Mouse (Mus musculus) erythroblast, adult 5-6 weeks (primary cell): ENCODE measurements around the gene Slc9a3r1. TPM values are rescaled to one million over a fixed set of nuclear protein-coding genes. Genes with fewer than 3 reads are reported as not detected.

Experiments
- ATAC-seq: replicated peaks from 2 replicates; pipeline ENCODE4 v1.8.0; 2016; ENCODE audit warnings: moderate number of reproducible peaks, mild to moderate bottlenecking, moderate TSS enrichment, inconsistent platforms; ENCODE audit not compliant: poor library complexity, low FRiP score, severe bottlenecking
- total RNA-seq, 2 experiments: library from RNA; stranded (forward) in 1 of 2; stranded (reverse) in 1 of 2; fragments of 150-400 nt in 1 of 2; fragments of 200-764, 138-1000 nt in 1 of 2; gene quantifications; 2 replicates each; pipeline versions ENCODE4 v1.2.3 to v1.2.4; 2015 to 2017; ENCODE audit warnings: low replicate concordance in 2 of 2

Gene Slc9a3r1
- total RNA-seq (2015; ENCODE audit: low replicate concordance): 22.2 and 22.5 TPM in 2 replicates
- 17.7 and 19.1 TPM in 2 replicates for total RNA-seq (2017; ENCODE audit: low replicate concordance)

DNA sequence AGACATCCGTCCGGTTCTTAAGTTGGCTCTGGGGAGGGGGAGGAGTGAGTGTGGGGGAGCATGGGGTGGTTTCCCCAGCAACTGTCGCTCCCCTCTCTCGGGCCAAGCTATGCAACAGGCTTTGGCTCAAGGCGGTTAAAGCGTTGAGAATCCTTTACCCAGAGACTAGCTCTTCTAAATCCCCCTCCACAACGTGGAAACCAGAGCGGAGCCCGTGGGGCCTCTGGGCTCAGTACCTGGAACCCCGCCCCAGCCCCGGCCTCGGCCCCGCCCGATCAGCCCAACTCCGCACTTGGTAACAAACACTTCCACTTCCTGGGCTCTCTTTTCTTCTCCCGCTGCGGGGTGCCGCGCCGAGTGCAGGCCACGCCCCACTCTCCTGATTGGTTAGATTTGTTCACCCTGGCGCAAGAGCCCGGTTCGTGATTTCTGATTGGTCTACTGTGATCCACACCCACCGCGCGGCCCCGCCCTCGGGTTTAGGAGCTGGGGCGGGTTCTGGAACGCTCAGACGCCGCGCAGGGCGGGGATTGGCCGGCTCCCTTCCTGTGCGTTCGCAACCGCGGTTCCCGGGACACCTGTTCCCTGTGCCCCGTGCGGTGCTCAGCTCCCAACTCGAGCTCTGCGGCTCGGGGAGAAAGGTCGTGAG lies at the start of gene Slc9a3r1:
Slc9a3r1 (plus strand) TSS at position 510 of the 649 bp plus-strand sequence.
- peak; percentile 93 for ATAC-seq

DNA sequence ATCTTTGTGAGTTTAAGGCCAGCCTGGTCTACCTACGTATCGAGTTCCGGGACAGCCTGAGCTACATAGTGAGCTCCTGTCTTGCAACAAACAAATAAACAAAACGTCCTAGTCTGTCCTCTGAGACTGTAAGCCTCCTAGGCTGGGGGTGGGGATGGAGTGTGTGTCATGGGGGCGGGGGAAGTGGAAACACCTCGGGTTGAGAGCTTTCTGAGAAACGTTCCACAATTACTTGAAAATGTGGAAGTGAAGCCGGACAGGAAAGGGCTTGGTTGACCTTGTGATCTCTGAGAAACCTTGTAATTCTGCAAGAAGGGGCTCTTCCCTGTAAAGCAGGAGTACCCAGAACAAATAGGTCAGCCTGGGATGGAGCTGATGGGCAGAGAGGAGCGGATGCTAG lies 43.7 kb upstream of the Slc9a3r1 start:
- ATAC-seq: no peak

DNA sequence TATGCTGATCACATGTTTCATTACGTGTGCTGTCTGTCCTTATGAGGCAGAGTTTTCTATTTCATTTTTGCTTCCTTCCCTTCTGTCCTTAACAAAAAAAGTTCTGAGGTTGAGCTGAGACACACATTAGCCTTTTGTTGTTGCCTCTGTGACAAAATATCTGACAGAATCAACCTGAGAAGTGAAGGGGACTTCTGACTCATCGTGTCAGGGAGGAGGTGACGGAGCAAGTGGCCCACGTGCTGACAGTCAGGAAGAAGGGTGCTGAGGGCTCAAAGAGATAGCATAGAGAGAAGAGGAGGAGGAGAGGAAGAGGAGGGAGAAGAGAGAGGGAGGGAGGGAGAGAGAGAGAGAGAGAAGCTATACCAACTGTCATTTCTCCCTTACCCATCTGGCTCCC lies 34.7 kb upstream of the Slc9a3r1 start:
- no peak for ATAC-seq

DNA sequence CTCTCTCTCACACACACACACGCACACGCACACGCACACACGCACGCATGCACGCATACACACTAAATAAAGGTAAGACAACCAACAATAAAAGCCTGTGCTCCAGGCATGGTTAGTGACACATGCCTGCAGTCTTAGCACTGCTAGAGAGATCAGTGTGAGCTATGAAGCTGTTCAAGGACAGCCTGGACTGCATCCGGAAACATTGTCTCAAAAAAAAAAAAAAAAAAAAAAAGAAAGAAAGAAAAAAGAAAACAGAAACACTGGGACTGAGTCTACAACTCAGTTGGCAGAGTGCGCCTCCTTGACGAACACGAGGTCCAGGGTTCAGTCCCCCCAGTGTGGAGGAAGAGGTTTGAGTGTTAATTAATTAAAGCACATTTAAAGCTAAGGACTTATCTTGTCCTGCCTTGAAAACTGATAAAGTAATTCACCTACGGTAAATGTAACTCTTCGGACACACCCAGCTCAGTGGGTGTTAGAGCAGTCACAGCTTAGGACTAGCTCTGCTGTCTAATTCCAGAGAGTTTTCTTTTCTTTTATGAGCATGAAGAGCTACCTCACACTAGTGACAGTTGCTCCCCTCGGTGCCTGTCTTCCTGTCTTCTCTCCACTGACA lies 33.5 kb upstream of the Slc9a3r1 start:
- no peak for ATAC-seq

DNA sequence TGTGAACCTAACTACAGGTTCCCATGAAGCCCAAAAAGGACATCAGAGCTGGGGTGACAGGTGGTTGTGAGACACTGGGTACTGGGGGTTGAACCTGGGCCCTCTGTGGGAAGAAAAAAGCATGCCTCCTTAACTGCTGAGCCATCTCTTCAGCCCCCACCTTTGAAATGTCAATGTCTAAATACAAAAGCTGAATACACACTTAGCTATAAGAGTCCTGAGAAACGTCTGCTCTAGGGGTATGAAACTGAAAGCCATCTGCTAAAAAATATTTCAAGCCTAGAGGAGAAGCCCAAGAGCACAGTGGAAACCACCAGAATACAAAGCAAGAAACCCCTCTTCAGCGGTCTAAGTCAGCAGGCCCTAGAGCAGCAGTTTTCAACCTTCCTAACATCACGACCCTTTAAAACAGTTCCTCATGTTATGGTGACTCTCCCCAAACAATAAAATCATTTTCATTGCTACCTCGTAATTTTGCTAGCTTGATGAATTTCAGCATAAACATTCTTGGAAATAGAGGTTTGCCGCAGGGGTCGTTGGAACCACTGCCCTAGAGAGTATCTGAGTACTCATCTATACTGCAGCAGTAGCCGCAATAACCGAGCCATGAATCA lies 31.3 kb upstream of the Slc9a3r1 start:
- no peak for ATAC-seq

DNA sequence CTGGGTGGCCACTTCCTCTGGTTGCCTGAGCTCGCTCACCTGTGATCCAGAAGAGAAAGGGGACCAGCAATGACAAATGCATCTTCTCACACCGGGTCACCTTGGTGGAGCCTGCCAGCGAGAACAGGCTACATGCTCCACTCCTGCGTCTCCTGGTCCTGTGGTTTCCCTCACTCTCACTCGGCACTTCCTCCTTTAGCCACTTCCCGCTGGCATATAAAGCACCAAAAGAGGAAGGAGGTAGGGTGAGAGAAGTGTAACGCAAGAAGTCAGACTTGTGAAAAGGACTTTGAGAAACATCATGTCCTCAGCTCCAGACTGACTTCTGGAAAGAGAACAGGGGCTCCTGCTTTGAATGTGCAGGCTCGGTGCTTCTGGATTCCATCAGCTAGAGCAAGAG lies 29.3 kb upstream of the Slc9a3r1 start, which contains the start of gene Cd300lf:
Cd300lf (minus strand) TSS at position 193 of the 400 bp plus-strand sequence.
- ATAC-seq: no peak

DNA sequence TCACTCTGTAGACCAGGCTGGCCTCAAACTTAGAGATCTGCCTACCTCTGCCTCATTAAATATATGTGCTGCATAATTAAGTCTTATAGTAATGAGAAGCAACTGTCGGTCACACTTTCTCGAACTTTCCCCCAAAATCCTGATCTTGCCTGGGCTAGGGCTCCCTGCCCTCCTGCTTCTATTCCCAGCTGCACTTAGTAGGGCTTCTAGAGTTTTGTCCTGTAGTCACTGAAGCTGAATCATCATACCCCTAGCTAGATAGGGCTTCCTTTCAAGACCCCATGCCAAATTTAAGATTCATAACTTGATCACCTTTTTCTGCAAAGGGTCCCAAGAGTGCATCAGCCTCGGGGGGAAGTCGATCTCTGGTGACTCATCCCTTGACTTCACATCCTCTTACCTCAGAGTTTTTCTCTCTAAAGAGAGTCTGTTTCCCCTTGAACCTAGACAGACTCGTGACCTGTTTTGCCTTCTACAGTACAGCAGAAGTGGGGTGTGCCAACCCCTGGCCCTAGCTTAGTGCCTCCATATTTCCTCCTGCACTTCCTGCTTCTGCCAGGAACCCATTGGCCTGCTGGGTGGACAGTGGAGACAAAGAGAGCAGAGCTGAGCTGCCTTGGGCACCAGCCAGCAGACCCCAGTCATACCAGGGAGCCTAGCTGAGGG lies 24.4 kb upstream of the Slc9a3r1 start:
- ATAC-seq: no peak

DNA sequence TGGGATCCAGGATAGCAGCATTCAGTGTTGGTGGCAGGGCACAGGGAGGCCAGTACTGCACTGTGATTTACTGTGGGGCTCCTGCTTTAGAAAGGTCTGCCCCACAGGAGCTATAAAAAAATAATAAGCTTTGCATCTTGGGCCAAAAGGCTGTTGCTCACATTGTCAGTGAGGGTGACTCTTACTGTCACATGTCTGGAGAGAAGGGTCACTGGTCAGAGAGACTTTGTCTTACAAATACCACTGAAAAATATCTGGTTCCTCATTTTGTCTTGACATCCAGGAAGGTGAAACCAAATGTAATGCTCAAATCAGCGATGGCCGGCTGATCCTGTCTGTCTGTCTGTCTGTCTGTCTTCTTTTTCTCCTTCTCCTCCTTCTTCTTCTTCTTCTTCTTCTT lies 21.2 kb upstream of the Slc9a3r1 start:
- ATAC-seq: no peak

DNA sequence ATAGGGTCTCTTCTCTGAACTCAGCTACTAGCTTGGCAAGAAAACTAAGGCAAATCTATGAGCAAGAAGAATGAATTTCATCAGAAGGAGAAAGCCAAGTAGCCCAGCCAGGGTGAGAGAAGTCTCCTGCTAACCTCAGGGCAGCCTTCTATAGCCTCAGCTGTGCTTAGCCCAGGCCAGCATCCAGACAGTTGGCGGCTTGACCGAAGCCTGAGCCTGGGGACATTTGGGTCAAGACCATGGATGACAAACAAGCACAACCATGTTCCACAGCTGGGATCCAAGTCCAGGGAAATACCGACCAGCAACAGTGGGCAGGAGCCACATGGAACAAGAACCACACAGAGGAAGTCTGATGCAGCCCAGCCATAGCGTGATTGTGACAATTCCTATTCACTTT lies 15.3 kb upstream of the Slc9a3r1 start:
- no peak for ATAC-seq

DNA sequence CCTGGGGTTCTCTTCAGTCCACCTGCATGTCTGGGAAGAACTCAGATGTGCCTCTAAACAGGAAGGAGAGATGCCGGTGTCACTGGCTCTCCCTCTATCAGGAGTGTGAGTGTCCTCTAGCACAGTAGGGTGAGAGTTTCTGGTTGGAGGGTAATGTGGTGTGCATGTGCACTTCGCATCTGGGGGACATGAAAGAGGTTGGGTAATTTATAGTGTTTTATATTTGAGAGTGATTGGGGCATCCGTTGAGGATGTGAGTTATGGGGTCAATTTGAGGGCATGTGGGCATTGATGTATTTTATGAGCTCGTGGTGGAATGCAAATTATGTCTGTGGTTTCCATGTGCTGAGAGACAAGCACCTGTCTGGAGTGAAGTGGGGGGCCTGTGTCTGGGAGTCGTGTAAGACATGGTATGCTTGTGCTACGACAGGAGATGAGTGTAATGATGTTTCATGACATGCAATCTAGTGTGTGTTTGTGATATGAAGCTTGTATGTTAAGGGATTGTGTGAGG lies 12.3 kb upstream of the Slc9a3r1 start:
- no peak for ATAC-seq

DNA sequence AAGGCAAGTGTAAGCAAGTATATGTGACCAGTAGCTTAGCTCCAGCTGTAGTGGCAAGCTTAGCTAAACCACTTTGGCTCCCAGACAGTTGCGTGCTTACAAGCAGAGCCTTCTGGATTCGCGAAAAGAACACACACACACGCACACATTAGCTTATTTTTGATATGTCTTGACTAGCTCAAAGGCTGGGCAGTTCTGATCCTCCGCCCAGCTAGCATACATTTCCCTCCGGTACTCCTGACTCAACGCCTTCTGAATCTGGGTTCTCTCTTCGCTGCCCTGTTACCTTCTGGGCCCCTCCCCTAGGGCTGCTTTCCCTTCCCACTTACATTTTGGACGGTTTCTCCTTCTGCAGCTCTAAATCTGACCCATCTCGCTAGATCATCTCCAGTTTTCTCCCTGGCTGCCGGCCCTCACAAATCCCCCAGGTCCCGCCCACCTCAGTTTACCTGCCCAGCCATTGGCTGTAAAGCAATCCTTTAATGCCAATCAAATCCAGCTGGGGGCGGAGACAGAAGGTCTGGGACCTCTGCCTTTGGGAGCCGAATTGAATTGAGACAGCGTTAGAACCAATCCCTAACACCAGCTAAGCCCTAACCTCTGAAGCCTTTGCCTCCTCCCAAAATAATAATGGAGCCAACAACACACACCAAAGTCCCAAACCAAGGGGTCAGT lies 11.2 kb upstream of the Slc9a3r1 start:
- ATAC-seq: no peak

DNA sequence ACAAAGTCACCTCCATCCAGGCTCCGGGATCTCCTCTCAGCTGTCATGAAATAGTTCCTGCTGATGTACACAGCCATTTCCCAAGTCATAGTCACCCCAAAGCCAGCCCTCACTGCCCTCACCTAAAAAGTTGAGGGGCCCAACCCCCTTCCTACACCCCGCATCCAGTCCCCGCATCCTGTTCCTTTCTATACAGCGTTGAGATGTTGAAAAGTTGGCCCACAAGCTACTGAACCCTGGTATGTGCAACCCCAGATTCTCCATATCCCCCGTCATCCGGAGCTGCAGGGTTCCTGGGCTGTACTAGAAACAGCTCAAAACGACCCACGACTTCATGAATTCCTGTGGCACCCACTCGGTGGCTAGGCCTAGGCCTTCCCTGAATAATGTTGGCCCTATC lies 10.1 kb upstream of the Slc9a3r1 start:
- ATAC-seq: no peak

DNA sequence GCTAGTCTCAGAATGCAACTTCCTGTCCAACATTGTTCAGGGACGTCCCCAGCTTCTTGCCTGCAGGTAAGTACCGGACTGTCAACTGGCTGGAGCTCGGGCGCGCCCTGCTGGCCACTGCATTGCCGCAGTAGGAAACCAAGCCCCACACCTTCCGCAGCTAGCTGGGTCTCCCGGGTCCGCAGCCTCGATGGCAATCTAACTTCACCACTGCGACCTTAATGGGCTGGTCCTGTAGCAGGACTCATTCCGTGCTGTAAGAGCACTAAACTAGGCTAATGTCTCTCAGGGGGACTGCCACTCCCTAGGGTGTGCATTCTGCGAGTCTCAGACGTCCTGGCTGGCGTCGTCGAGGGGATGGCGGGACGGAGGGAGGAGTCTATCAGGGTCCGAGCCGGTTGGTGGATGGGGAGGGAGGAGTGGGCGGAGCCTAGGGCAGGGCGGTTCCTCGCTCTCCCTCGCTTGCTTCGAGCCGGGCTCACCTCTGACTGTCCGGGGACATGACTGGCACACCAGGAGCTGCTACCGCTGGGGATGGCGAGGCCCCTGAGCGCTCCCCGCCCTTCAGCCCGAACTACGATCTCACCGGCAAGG lies 9.3 kb upstream of the Slc9a3r1 start:
- ATAC-seq: peak; percentile 72

DNA sequence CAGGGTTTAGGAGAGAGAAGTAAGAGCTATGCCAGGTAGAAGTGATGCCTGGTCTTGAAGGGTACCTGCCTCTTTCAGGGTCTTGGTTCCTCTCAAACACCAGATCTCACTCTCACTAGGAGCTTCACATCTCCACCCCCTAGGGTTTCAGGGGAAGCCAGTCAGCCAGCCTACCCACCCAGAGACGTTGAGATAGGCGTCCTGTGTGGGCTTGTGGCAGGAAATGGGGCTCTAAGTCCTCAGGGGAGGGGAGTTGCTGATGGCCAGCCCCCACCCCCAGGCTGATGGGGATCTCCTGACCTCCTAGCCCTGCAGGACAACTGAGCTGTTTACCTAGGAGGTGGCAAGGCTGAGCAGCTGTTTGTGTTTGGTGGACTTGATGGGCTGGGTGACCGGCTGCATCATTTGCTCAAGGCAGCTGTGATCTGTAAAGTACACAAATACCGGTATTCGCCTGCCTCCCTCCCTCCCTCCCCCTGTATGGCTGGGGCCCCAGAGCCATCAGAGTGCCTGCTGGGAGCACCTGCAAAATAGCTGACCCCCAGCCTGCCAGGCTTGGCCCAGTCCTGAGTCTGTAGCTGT lies 8.0 kb upstream of the Slc9a3r1 start:
- no peak for ATAC-seq

DNA sequence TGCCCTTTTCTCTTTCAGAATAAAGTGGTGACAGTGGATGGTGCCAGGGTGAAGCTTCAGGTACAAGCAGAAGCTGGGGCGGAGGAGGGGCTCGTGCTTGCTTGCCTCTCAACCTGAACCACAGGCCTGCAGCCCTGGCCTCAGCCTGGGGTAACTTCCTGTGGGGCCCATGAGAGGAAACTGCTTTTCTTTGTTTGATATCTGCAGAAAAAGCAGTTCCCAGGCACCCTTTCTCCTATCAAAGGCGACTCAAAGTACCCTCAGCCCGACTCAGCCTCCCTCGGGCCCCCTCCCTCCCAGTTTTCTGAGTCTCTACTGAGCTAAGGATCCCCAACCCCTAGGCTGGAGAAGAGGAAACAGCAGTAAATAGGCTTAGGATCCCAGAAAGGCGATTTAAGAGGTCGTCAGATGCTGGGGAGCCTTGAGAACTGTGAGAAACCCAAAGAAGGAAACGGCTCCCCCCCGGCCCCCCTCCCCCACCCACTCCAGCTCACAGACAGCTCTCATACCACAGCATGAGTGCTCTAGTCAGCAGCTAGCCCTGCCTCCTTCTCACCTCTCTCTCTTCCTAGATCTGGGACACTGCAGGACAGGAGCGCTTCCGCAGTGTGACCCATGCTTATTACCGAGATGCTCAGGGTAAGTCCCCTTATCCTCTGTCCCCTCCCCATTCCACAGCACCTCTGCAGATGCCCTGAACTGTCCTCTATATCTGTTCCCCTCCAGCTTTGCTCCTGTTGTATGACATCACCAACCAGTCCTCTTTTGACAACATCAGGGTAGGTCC lies 5.0 kb upstream of the Slc9a3r1 start:
- no peak for ATAC-seq

DNA sequence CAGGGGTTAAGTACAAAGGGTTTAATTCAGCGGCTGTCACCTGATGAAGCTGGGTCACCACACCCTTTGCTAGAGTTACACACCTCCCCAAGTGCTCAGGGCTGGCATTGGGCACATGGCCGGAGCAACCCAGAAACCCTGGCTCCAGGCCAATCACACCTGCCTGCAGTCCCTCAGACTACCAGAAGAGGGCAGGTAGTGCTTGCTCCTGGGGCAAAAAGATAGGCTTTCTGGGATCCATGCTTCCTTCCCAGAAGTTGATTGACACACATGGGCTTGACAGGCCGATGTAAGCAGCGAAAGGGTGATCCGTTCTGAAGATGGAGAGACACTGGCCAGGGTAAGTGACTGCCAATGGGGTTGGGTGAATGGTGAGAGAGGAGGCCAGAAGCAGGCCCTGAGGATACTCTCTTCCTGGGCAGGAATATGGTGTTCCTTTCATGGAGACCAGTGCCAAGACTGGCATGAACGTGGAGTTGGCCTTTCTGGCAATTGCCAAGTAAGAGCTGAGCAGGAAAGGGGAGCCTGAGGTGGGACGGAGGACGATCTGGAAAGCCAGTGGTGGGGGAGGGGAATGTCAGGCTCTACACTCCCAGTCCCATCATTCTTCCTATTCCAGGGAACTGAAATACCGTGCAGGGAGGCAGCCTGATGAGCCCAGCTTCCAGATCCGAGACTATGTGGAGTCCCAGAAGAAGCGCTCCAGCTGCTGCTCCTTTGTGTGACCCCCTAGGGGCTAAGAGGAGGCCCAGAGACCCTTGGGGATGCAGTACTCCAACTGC lies 2.9 kb upstream of the Slc9a3r1 start:
- ATAC-seq: 0 out of 2 replicates have a peak, but pooled peaks have one; percentile 17

DNA sequence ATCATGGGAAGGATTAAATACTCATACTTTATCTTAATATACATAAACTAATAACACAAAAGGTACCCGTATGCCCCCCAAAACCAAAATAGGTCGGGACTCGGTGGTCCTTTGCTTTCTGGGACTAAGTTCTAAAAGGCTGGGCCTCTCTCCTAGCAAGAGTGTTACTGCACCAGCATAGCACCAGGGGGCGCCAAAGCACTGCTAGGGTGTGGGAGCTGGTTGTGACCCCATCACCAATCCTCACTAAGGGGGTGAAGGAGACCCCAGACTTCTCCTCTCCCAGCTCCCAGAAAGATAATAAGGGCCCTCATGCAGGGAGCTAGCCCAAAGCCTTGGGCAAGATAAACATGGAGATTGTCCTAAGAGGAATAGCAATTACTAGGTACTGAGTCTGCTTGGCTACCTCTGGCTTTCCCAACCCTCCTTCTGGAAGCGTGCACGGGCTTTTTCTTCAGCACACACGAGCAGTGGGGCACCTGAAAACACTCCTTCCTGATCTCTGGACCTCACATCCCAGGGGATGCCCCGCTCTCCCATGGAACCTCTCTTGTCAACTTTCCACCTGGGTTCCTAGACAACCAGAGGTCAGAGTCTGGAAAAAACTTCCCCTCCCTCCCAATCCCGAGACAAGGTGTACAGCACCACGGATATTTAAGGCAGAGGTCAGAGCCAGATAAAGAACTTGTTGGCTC lies 2.1 kb upstream of the Slc9a3r1 start:
- 0 out of 2 replicates have a peak, but pooled peaks have one; percentile 33 for ATAC-seq
